Mouse (Mus musculus): ENCODE results near the gene Ulk2. TPM values are rescaled to one million over a fixed set of nuclear protein-coding genes. Genes with fewer than 3 reads are reported as not detected.

Gene Ulk2
- total RNA-seq, 4 experiments from 2014 or later: 63.4 to 75.1 (median 70.3) TPM

DNA sequence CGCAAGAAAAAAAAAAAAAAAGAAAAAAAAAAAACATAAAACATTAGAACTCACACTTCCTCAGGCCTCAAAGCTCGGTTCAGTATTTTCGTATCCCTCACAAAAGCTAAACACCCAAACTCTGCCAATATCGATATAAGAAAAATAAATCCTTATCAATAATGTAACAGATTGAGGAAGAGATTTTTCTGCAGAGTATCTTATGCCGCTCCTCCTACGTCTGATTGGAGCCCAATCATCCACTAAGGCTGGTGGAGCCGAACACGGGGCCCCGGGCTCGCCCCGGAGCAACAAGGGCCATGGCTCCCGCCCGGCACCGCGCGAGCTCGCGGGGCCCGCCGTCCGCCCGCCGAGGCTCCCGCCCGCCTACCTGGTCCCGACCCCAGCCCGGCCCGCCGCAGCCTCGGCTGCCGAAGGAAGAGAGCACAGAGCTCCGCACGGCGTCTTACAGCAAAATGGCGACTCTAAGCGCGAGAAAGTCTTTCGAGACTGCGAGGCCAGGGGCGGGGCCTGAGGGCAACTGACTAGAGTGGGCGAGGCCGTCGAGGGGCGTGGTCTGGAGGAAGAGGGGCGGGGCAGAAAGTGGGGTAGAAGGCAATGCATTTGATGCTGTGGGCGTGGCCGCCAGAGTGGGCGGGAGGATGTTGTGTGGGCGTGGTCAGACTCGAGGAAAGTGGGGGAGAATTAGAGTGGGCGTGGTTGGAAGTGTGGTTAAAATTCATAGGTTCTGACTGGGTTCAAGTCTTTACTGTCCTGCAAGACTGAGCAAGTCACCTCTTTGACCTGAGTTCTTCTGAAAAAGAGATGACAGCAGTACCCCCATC is 93.1 kb downstream of the Ulk2 start, which contains the start of gene Prpsap2:
TSS of gene Prpsap2 (minus strand) at position 505 of the 824 bp plus-strand sequence.
- DNase-seq (ENCODE audit: low spot score in 2 of 2): peak; percentile 96 to 97

DNA sequence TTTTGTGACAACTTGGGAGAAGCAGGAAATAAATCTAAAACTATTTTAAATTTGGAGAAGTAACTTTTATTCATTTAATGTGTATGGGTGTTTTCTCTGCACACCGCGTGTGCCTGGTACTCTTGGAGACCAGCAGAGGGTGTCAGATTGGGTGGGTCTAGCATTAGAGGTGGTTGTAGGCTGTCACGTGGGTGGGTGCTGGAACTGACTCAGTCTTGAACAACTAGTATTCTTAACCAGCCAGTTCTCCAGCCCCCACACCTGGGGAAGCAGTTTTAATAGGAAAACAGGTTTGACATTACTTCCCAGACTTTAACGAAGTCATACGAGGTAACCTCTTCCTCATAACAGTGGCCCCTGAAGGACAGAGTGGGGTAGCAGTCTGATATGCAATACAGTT is 94.4 kb downstream of the Ulk2 start:
- DNase-seq (ENCODE audit: low spot score in 2 of 2): no peak

DNA sequence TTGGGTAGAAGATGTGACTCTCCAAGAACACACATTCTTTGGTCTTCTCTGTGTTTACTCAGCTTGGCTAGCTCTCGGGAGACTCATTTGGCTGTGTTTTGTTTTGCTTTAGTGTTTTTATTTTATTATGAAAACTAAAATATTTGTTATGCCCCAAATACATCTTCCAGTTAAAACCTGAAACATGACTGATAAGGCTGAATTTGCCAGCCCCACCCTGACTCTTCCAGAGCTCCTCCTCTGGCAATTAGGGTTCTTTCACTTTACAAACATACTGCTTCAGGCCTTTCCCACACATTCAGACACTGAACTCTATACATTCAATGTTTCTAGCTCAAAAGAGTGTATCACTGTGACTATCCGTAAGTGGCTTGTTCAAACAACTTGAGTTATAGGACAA is 97.7 kb downstream of the Ulk2 start:
- no peak for DNase-seq (ENCODE audit: low spot score in 2 of 2)

DNA sequence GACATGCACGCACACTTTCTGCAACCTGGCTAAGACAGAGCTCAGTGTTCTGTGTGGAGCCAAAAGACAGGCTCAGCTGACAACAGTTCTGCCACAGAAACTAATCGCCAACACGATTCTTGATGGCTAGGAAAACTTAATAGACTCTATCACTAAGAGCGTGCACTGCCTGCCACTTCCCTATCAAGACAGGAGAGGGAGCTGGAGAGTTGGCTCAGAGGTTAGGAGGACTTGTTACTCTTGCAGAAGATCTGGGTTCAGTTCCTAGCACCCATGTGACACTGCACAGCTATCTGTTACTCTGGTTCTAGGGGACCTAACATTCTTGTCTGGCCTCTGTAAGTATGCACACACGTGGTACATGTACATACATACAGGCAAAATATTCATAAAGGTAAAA is 103.3 kb downstream of the Ulk2 start:
- no peak for DNase-seq (ENCODE audit: low spot score in 2 of 2)

DNA sequence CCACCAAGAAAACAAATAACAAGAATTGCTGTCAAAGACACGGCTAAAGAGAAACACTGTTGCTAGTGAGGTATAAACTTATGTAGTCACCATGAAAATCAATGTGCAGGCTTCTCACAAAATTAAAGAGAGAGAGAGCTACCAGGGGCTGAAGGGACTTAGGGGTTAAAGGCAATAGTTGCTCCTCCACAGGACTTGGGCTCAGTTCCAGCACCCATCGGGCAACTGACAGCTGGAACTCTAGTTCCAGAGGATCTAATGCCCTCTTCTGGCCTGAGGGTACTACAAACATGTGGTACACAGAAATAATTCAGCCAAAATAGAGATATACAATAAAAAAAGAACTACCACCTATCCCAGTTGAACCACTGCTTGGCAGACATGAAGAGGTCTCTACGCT is 107.7 kb downstream of the Ulk2 start:
- DNase-seq (ENCODE audit: low spot score in 2 of 2): no peak

DNA sequence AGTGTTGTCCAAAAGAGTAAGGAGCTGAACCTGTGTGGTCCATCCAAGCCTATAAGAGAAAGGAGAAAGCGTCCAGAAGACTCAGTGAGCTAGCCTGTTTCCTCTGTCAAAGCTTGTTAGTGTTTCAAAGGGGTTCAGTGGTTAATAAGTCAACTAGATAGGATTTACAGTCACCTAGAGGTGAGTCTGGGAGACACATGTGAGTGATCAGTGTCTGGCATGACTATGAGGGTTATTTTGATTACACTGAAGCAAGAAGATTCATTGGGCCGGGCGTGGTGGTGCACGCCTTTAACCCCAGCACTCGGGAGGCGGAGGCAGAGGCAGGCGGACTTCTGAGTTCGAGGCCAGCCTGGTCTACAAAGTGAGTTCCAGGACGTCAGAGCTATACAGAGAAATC is 109.1 kb downstream of the Ulk2 start:
- no peak for DNase-seq (ENCODE audit: low spot score in 2 of 2)

DNA sequence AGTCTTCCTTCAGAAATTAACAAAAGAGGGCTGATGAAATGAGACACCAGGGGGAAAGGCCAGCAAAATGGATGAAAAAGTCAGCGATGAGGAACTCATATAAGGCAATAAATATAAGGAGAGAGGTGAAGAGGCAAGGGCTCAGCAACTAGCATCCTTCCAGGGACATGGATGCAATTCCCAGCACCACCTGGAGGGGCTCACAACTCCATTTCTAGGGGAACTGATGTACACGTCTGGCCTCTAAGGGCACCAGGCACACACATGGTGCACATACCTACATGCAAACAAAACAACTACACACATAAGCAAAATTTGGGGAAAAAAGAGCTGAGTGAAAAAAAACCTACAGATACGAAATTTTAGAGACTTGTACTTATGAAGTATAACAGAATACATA is 110.4 kb downstream of the Ulk2 start:
- DNase-seq (ENCODE audit: low spot score in 2 of 2): no peak

DNA sequence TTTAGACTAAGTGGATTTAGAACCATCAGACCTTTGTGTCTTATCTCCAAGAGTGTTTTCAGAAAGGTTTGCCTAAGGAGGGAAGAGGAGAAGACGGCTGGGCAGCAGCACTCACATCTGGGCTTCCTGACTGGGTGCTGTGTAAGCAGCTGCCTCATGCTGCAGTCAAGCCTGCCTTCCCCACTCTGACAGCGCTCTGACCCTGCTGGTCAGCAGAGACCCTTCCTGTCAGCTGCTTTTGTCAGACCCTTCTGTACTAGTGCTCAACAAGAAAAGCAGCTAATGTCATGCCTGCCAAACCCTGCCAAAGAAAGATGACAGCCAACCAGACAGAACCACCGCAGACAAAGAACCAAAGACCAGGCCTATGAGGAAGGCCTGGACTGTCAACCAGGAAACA is 111.1 kb downstream of the Ulk2 start:
- DNase-seq (ENCODE audit: low spot score in 2 of 2): no peak

DNA sequence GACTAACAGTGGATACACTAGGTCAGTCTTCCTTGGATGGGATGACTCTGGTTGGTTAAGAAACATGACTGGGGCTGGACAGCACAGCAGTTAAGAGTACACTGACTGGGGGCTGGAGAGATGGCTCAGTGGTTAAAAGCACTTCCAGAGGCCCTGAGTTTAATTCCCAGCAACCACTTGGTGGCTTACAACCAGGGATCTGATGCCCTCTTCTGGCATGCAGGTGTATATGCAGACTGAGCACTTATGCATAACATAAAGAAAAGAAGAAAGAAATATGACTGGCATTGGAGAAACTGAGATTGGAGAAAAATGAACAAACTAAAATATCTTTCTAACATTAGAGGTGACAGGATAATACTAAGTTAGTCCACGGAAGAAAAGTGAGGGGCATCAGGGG is 114.4 kb downstream of the Ulk2 start:
- DNase-seq (ENCODE audit: low spot score in 2 of 2): no peak

DNA sequence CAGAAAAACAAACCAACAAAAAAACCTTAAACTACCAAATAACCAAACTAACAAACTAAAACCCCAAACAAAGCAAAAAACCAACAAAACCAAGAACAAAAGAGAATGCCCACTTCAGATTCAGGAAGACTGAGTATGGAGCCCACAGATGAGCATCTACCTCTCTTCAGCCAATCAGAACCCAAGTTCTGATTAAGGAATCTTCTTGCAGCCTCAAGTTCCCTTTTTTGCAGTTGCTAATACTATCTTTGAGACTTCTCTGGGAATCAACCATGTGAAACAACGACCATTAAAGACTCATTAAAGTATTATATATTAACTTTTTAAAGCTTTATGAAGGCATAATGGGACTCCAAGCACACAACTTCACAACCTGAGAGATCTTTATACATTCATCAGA is 117.6 kb downstream of the Ulk2 start:
- no peak for DNase-seq (ENCODE audit: low spot score in 2 of 2)

DNA sequence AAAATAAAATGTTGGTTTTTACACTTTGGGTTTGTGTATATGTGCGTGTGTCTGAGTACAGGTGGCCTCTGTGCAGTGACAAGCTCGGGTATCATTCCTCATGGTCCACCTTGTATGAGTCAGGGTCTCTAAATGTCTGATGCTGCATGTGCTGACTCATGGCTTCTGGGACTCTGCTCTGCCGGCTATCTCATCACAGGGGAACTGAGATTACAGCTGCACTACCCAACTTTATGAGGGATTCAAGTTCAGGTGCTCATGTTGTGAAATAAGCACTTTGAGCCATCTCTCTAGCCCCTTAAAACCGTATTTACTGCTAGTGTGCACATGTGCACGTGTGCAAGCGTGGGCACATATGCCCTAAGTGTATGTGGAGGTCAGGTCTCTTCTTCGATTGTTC is 122.2 kb downstream of the Ulk2 start:
- DNase-seq (ENCODE audit: low spot score in 2 of 2): no peak

DNA sequence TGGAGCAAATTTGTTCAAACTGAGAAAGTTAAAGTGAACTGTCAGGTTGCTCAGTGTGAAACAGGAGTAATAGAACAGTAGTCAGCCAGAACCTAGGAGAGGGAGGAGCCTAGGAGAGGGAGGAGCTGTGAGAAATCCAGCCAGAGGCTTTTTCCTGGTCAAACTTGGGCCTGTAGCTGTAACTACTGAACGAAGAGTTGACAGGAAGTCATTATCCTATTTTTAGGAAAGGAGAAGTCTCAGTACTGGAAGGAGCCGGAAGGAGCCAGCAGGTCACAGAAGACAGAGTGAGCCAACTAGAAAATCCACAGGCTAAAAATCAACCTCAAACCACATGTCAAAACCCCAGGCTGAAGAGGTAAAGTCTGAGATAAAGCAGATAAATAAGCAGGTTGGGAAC is 126.8 kb downstream of the Ulk2 start:
- no peak for DNase-seq (ENCODE audit: low spot score in 2 of 2)

Other genes starting within 250 kb of the Ulk2 start
- gene Grap, start 201.8 kb downstream of the Ulk2 start, total RNA-seq (2022): 1 to 10 TPM; 4.3 to 6.3 (median 5.2) TPM
- gene Fam83g, start 171.0 kb downstream of the Ulk2 start, total RNA-seq (2022): under 1 TPM in 3 of 4 experiments, not detected in 1; 0.06 to 0.20 (median 0.09) TPM
- gene Slc5a10, start 134.2 kb downstream of the Ulk2 start, total RNA-seq (2022): under 1 TPM; 0.23 to 0.55 (median 0.41) TPM
- 10 to 100 TPM; 45.1 to 52.9 (median 48.2) TPM for gene Prpsap2, start 93.0 kb downstream of the Ulk2 start, total RNA-seq (2022)
- gene Akap10, start 75.2 kb upstream of the Ulk2 start, total RNA-seq (2022): 10 to 100 TPM; 29.5 to 39.3 (median 34.1) TPM
- gene Specc1, start 101.7 kb upstream of the Ulk2 start, total RNA-seq (2022): 100 to 1,000 TPM in 1 of 4 experiments, 10 to 100 TPM in 3; 72.3 to 103 (median 91.0) TPM